Mouse (Mus musculus) heart, postnatal 0 days (tissue): Measurements from ENCODE around the gene Nudt5.

ENCODE experiments used
- CTCF ChIP-seq: IDR thresholded peaks from 2 replicates; pipeline ENCODE4 v1.5.1; 2016; ENCODE audit warnings: antibody characterized with exemption, control low read depth, low read depth
- EP300 ChIP-seq: IDR thresholded peaks from 2 replicates; pipeline ENCODE4 v1.6.1; 2016; ENCODE audit warnings: antibody characterized with exemption, low read depth

DNA sequence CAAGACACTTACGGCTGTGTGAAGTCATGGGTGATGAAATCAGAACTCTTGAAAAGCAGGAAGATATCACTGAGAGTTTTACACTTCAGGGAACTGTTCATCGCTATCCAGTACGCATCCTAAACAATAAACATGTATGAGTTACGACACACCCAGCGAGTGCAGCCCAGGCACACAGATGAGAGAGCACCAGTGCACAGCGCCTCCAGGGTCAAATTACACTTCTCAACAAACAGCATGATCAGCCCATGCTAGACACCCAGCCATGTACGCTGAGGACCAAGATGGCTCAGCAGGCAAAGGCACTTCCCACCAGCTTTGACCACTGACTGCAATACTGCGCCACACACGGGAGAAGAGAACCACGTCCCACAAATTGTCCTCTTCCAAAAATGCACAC is 23.6 kb upstream of the Nudt5 start:
- TF ChIP-seq CTCF: no peak
- no peak for TF ChIP-seq EP300
